Mouse (Mus musculus) adrenal gland, postnatal 10 days (tissue): Measurements from ENCODE around the gene Hs3st2. TPM values are rescaled to one million over a fixed set of nuclear protein-coding genes. Genes with fewer than 3 reads are reported as not detected.
A peak's percentile ranks its signal among the peaks of the same experiment; 100 is the strongest.

Source experiments
- DNase-seq: peaks from one replicate; pipeline ENCODE4 v3.0.0; 2021; ENCODE audit warnings: mixed read lengths
- total RNA-seq, 2 experiments: library from RNA; stranded (reverse); gene quantifications; 2 replicates each; pipeline ENCODE4 v1.2.3; 2021

The Hs3st2 gene
- total RNA-seq, 2 experiments from 2014 or later, result 0.61 to 0.81 TPM

DNA sequence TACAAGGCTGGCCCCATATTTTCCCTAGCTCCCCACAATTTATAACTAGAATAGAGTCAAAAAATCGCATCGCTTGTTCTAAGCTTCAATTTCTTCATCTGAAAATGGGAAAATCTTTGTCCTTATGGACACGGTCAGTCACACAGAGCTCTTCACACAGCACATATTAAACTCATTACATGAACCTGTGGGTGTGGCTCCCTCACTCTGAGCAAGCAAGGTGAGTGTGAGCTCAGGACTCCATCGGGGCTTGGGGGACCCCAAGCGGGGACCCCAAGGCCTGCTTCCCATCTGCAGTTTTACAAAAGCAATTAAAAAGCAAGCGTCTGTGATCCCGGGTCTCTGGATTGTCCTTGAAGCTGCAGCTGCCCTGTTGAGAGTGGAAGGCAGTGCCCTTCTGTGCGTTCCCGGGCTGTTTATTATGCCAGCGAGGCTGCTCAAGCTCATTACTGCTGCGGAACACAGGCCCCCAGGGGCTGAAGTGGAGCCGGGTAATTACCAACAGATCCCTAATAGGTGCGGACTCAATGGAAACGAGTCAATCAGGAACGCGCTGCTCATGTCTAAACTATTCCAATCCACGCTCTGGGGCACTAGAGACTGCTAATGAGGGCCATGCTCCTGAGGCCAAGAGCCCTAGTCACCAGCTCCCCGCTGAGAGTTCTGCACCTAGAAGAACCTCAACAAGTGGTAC is 157.8 kb downstream of the Hs3st2 start:
- DNase-seq, result peak; percentile 5
